Mouse (Mus musculus) retina, postnatal 7 days (tissue): ENCODE data around the gene Neo1.

Experiments
- DNase-seq: peaks from one replicate; pipeline ENCODE4 v3.0.0-alpha.2; 2012; ENCODE audit warnings: low read depth, low spot score

The Neo1 gene

GRCm38 (mm10) chr9:59036159-59036731, at the start of gene Neo1:
Gene Neo1, minus strand, starts transcription at chr9:59036441.
- DNase-seq: peak; percentile 88

GRCm38 (mm10) chr9:59075632-59076031, 39.4 kb upstream of the Neo1 start:
- no peak for DNase-seq

GRCm38 (mm10) chr9:59073887-59074286, 37.6 kb upstream of the Neo1 start:
- no peak for DNase-seq

GRCm38 (mm10) chr9:59072076-59072777, 36.0 kb upstream of the Neo1 start:
- DNase-seq: no peak

- DNase-seq: no peak
Observed at GRCm38 (mm10) chr9:59071220-59071977, 35.2 kb upstream of the Neo1 start.

- no peak for DNase-seq
Observed at GRCm38 (mm10) chr9:59070216-59070615, 34.0 kb upstream of the Neo1 start.

GRCm38 (mm10) chr9:59065616-59066301, 29.5 kb upstream of the Neo1 start:
- no peak for DNase-seq

- DNase-seq: no peak
Observed at GRCm38 (mm10) chr9:59062409-59062808, 26.2 kb upstream of the Neo1 start.

GRCm38 (mm10) chr9:59060026-59060605, 23.9 kb upstream of the Neo1 start:
- no peak for DNase-seq

GRCm38 (mm10) chr9:59059158-59059557, 22.9 kb upstream of the Neo1 start:
- no peak for DNase-seq

- no peak for DNase-seq
Observed at GRCm38 (mm10) chr9:59058060-59058459, 21.8 kb upstream of the Neo1 start.

- no peak for DNase-seq
Observed at GRCm38 (mm10) chr9:59056281-59056680, 20.0 kb upstream of the Neo1 start.

GRCm38 (mm10) chr9:59041805-59042204, 5.6 kb upstream of the Neo1 start:
- DNase-seq: no peak

- DNase-seq: no peak
Observed at GRCm38 (mm10) chr9:59036732-59037341, 596 bp upstream of the Neo1 start.

GRCm38 (mm10) chr9:59035342-59036158, 691 bp downstream of the Neo1 start:
- peak; percentile 35 for DNase-seq

GRCm38 (mm10) chr9:59034836-59035235, 1.4 kb downstream of the Neo1 start:
- no peak for DNase-seq

GRCm38 (mm10) chr9:59033492-59033891, 2.7 kb downstream of the Neo1 start:
- DNase-seq: no peak

- DNase-seq: no peak
Observed at GRCm38 (mm10) chr9:59024245-59024844, 11.9 kb downstream of the Neo1 start.

GRCm38 (mm10) chr9:59016060-59016719, 20.1 kb downstream of the Neo1 start:
- no peak for DNase-seq
